Mouse (Mus musculus) lung, postnatal 0 days (tissue): ENCODE data around the gene Gm37240. TPM values are rescaled to one million over a fixed set of nuclear protein-coding genes. Genes with fewer than 3 reads are reported as not detected.

Source experiments
- ATAC-seq: fragments of 200-750 bp; cut with Nextera tagmentation; 2 replicates; pipeline ENCODE4 v1.8.0; 2017; ENCODE audit warnings: moderate library complexity
- DNase-seq: peaks from one replicate; pipeline ENCODE4 v3.0.0-alpha.2; 2016; ENCODE audit warnings: low spot score
- H3K27ac ChIP-seq: fragments of 300-500 bp; sonication (generic); 2 replicates; pipeline ENCODE4 v1.5.1; 2014; ENCODE audit warnings: antibody characterized with exemption, mild to moderate bottlenecking, low read length, mixed read lengths
- H3K27me3 ChIP-seq: fragments of 300-500 bp; sonication (generic); replicated peaks from 2 replicates; pipeline ENCODE4 v1.6.1; 2014; ENCODE audit warnings: low read length, mixed read lengths; ENCODE audit not compliant: insufficient read depth
- H3K36me3 ChIP-seq: fragments of 300-500 bp; sonication (generic); 2 replicates; pipeline ENCODE4 v1.6.1; 2014; ENCODE audit warnings: low read length, mixed read lengths; ENCODE audit not compliant: insufficient read depth
- H3K4me1 ChIP-seq: fragments of 300-500 bp; sonication (generic); 2 replicates; pipeline ENCODE4 v1.6.1; 2014; ENCODE audit warnings: antibody characterized with exemption, low read depth, low read length, mixed read lengths; ENCODE audit not compliant: insufficient read depth
- H3K4me2 ChIP-seq: fragments of 300-500 bp; sonication (generic); replicated peaks from 2 replicates; pipeline ENCODE4 v1.6.1; 2014; ENCODE audit warnings: low read depth, mild to moderate bottlenecking, low read length, moderate library complexity, mixed read lengths
- H3K4me3 ChIP-seq: fragments of 300-500 bp; sonication (generic); 2 replicates; pipeline ENCODE4 v1.5.1; 2014; ENCODE audit warnings: low read depth, low read length
- H3K9ac ChIP-seq: fragments of 300-500 bp; sonication (generic); replicated peaks from 2 replicates; pipeline ENCODE4 v1.6.1; 2014; ENCODE audit warnings: low read depth, mild to moderate bottlenecking
- H3K9me3 ChIP-seq: fragments of 300-500 bp; sonication (generic); 2 replicates; pipeline ENCODE4 v1.6.1; 2016; ENCODE audit warnings: low read length, mixed read lengths
- CTCF ChIP-seq: IDR thresholded peaks from 2 replicates; pipeline ENCODE4 v1.5.1; 2016; ENCODE audit warnings: antibody characterized with exemption, mild to moderate bottlenecking
- EP300 ChIP-seq: IDR thresholded peaks from 2 replicates; pipeline ENCODE4 v1.6.1; 2016; ENCODE audit warnings: antibody characterized with exemption, mild to moderate bottlenecking, control low read depth
- WGBS: fragments of 180-500 bp; shearing (Covaris S2); extraction: QIAGEN DNeasy Blood & Tissue Kit; methylation state at CpG from one replicate; pipeline ENCODE4 v1.1.7; 2014; 5-methylcytosine and 5-hydroxymethylcytosine counted together
- polyA plus RNA-seq: library from polyadenylated mRNA; unstranded; fragments of >200 nt; fragmentation: Nextera tagmentation; extraction: Ambion mirVana; gene quantifications from 2 replicates; pipeline ENCODE4 v1.2.1, GENCODE M21; 2015

Gm37240 gene
- polyA plus RNA-seq, 1 experiment from 2014 or later: 8.9 TPM

DNA sequence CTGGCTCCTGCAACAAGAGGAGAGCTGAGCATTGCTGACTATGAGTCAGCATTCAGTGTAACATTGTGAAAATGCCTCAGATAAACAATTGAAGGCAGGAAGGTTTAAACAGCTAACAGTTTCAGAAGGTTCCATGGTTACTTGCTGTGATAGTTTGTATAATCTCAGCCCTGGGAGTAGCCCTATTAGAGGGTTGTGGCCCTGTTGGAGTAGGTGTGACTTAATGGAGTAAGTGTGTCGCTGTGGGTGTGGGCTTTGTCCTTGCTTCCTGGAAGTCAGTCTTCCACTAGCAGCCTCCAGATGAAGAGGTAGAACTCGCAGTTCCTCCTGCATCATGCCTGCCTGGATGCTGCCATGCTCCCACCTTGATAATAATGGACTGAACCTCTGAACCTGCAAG is 430.3 kb downstream of the Gm37240 start:
- Histone ChIP-seq H3K9ac (no peak overlapping the region), H3K4me2 (no peak overlapping the region), H3K4me3 (no peak overlapping the region), H3K27ac (no peak overlapping the region), H3K36me3 (no peaks in the 10 kb centered on the region), H3K27me3 (no peaks in the 10 kb centered on the region), H3K4me1 (no peaks in the 10 kb centered on the region), H3K9me3 (no peaks in the 10 kb centered on the region)
- WGBS: 61% methylated on average over 2 of the region's 2 CpGs
- ATAC-seq: no peak
- DNase-seq: peak; percentile 4
- TF ChIP-seq EP300: no peak
- TF ChIP-seq CTCF: no peak

DNA sequence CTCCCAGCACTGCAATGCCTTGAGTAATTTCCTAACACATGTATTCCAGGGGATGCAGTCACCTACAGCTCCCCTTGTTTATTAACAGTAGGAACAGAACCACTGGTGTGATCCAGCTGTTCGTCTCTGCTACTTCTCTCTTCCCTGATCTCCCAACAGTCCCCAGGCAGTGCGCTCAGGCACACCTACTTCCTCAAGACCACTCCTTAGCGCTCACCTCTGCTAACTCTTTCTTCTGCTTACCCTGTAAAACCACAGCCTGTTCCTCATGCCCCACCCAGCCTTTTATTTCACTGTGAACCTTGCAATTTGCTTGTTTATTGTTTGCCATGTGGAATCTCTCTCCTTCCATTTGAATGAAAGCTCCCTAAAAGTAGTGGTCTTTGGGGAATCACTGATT is 431.9 kb downstream of the Gm37240 start:
- WGBS: 68% methylated on average over 3 of the region's 3 CpGs
- Histone ChIP-seq H3K4me1 (no peaks in the 10 kb centered on the region), H3K4me3 (no peak overlapping the region), H3K27me3 (no peaks in the 10 kb centered on the region), H3K9me3 (no peaks in the 10 kb centered on the region), H3K9ac (no peak overlapping the region), H3K27ac (no peak overlapping the region), H3K4me2 (no peak overlapping the region), H3K36me3 (no peaks in the 10 kb centered on the region)
- no peak for DNase-seq
- ATAC-seq: no peak
- no peak for TF ChIP-seq CTCF
- TF ChIP-seq EP300: no peak

GRCm38 (mm10) chr3:85454001-85454400 is 433.3 kb downstream of the Gm37240 start:
- no peak for ATAC-seq
- no peaks in the 10 kb centered on the region for H3K4me1 ChIP-seq
- no peaks in the 10 kb centered on the region for H3K27me3 ChIP-seq
- DNase-seq: no peak
- H3K4me2 ChIP-seq: no peak overlapping the region
- H3K4me3 ChIP-seq: no peak overlapping the region
- H3K9me3 ChIP-seq: no peaks in the 10 kb centered on the region
- 50% methylated on average over 6 of the region's 6 CpGs for WGBS
- no peak for TF ChIP-seq CTCF
- no peak for TF ChIP-seq EP300
- H3K36me3 ChIP-seq: no peaks in the 10 kb centered on the region
- no peak overlapping the region for H3K27ac ChIP-seq
- H3K9ac ChIP-seq: no peak overlapping the region

DNA sequence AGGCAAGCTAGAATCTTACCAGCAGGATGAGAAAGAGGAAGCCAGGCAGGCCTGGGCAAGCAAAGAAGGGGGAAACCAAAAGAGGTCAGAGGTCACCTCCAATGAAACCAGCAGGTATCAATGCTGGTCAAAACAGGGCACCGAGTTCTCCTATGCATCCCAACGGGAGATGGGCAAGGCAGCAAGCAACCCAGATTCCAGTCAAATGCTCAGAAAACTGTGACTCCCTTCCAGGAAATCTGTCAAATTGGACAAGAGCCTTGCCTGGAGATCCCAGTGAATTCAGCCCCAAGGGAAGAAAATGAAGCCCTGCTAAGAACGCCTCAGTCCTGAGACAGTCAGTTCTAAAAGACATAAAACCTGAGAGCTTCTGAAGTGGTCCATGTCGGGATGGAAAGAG is 437.9 kb downstream of the Gm37240 start:
- no peak overlapping the region for H3K9ac ChIP-seq
- H3K4me1 ChIP-seq: no peaks in the 10 kb centered on the region
- no peak overlapping the region for H3K27ac ChIP-seq
- H3K9me3 ChIP-seq: no peaks in the 10 kb centered on the region
- no peak overlapping the region for H3K4me2 ChIP-seq
- DNase-seq (no peak), ATAC-seq (no peak)
- no peaks in the 10 kb centered on the region for H3K36me3 ChIP-seq
- H3K27me3 ChIP-seq: no peaks in the 10 kb centered on the region
- WGBS: 78% methylated on average over 4 of the region's 4 CpGs
- no peak overlapping the region for H3K4me3 ChIP-seq
- no peak for TF ChIP-seq CTCF
- no peak for TF ChIP-seq EP300

GRCm38 (mm10) chr3:85442781-85443180 is 444.5 kb downstream of the Gm37240 start:
- Histone ChIP-seq H3K4me3 (no peak overlapping the region), H3K9ac (no peak overlapping the region)
- WGBS: 77% methylated on average over 5 of the region's 5 CpGs

DNA sequence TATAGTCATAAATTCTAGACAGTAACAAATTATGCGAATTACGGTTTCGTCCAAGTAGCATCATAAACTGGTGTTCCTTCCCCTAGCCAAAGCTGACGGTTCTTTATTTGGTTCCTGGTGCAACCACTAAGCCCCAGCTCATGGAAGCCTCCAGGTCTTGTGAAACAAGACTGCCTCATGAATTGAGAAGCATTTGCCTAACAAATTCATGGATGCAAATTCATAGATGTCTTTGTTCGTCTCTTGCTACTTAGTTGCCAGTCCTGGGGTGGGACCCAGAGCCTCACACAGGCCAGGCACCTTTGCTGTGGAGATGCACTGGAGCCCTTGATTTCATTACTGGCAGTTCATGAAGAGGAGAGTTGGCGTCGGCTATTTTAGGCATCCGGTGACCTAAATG is 445.1 kb downstream of the Gm37240 start:
- H3K4me1 ChIP-seq: no peaks in the 10 kb centered on the region
- H3K27me3 ChIP-seq: no peaks in the 10 kb centered on the region
- H3K4me2 ChIP-seq: no peak overlapping the region
- H3K4me3 ChIP-seq: no peak overlapping the region
- no peak for TF ChIP-seq CTCF
- TF ChIP-seq EP300: no peak
- no peak for ATAC-seq
- 87% methylated on average over 8 of the region's 8 CpGs for whole genome bisulfite sequencing
- no peaks in the 10 kb centered on the region for H3K9me3 ChIP-seq
- no peak overlapping the region for H3K27ac ChIP-seq
- no peak for DNase-seq
- H3K9ac ChIP-seq: no peak overlapping the region
- H3K36me3 ChIP-seq: no peaks in the 10 kb centered on the region

More at GRCm38 (mm10) chr3:85442781-85443180, 444.5 kb downstream of the Gm37240 start:
- ATAC-seq (no peak), DNase-seq (no peak)
- TF ChIP-seq CTCF: no peak
- no peak for TF ChIP-seq EP300
- Histone ChIP-seq H3K4me2 (no peak overlapping the region), H3K27me3 (no peaks in the 10 kb centered on the region), H3K27ac (no peak overlapping the region), H3K4me1 (no peaks in the 10 kb centered on the region), H3K36me3 (no peaks in the 10 kb centered on the region), H3K9me3 (no peaks in the 10 kb centered on the region)

DNA sequence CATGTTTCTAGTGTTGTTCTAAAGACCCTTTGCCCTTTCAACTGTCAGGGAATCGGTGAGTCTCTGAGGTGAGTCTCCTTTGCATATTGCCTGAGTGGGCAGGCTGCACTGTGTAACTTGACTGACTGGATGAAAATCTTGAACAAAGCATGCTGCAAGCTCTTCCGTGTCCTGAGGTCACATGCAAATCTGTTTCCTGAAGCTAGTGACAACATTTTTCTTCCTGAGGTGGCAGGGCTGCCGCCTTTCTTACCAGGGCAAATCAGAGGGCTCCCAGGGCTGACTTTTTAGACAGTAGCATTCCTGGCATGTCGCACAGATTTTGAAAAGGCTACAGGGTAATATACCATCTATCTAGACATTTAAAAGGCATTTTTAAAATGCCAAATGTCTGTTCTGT is 451.9 kb downstream of the Gm37240 start:
- WGBS: 33% methylated on average over 4 of the region's 4 CpGs
- ATAC-seq: no peak
- Histone ChIP-seq H3K36me3 (no peaks in the 10 kb centered on the region), H3K27ac (no peak overlapping the region), H3K4me1 (no peaks in the 10 kb centered on the region), H3K4me3 (no peak overlapping the region), H3K27me3 (no peaks in the 10 kb centered on the region), H3K9ac (no peak overlapping the region), H3K4me2 (no peak overlapping the region), H3K9me3 (no peaks in the 10 kb centered on the region)
- DNase-seq: no peak
- TF ChIP-seq EP300: no peak
- TF ChIP-seq CTCF: no peak
